Comparison of ENCODE assay signal across 7 mouse cellular contexts in the genomic region with DNA sequence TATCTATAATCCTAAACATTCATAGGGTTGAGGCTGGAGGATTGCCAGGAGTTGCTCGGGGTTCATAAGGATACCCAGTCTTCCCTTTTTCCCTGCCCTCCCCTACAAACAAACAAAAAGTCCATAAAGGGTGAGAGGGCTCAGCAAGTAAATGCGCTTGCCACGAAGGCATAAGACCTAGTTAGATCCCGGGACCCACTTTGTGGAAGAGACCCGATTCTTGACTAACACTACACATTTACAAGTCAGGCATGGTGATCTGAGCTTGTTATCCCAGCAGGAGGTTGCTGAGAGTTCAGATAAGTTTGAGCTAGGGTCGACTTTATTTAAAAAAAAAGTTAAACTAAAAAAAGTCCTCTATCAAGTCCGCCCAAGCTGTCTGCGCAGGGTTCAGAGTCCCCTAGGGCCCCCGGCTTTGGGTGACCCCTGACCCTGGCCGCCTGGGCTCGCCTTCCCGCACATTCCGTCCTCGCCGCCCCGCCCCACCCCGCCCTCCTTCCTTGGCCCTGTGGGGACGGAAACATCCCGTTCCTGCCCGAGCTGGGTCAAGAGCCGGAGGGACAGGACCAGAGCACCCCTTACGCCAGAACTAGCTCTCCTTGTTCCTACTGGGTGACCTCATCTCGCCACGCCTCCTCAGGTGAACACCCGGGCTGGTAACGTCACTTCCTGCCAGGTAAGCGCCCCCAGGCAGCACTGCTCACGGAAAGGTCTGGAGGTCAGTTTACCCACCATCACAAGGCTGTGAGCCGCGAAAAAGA. TPM values are rescaled to one million over a fixed set of nuclear protein-coding genes. Genes with fewer than 3 reads are reported as not detected.
DNase-seq lines count a peak whose midpoint lies in the region; ATAC-seq lines count a peak whose summit lies in the region.

No protein-coding gene starts in this region.

- H3K4me1 ChIP-seq in embryonic facial prominence, embryonic 11.5 days (ENCODE audit: control insufficient read depth, insufficient read depth, low read length) = peaks cover 14% of the 10 kb centered on the region
- H3K4me1 ChIP-seq in heart, embryonic 15.5 days (replicated peaks) = peaks cover 50% of the 10 kb centered on the region
- H3K4me1 ChIP-seq in stomach, embryonic 14.5 days (ENCODE audit: control insufficient read depth, insufficient read depth, low read length) = peaks cover 38% of the 10 kb centered on the region

- no peaks in the 10 kb centered on the region for H3K36me3 ChIP-seq in embryonic facial prominence, embryonic 11.5 days (replicated peaks; ENCODE audit: control insufficient read depth, insufficient read depth, low read depth, low read length)
- H3K36me3 ChIP-seq in heart, embryonic 15.5 days = no peaks in the 10 kb centered on the region
- H3K36me3 ChIP-seq in stomach, embryonic 14.5 days (ENCODE audit: control insufficient read depth, insufficient read depth, low read length) = peaks cover 7% of the 10 kb centered on the region; the same call in 1 of the 2 replicates

- 2% methylated on average over 30 of the region's 30 CpGs for WGBS in embryonic facial prominence, embryonic 11.5 days
- WGBS in heart, embryonic 15.5 days = 4% methylated on average over 30 of the region's 30 CpGs
- WGBS in stomach, embryonic 14.5 days = 2% methylated on average over 30 of the region's 30 CpGs

- H3K27me3 ChIP-seq in embryonic facial prominence, embryonic 11.5 days (ENCODE audit: control insufficient read depth, insufficient read depth, low read length) = no peaks in the 10 kb centered on the region
- no peaks in the 10 kb centered on the region for H3K27me3 ChIP-seq in heart, embryonic 15.5 days
- H3K27me3 ChIP-seq in stomach, embryonic 14.5 days (ENCODE audit: control insufficient read depth, insufficient read depth, low read length) = no peaks in the 10 kb centered on the region

- H3K4me2 ChIP-seq in embryonic facial prominence, embryonic 11.5 days (ENCODE audit: low read depth, low read length) = peak overlapping the region; percentile 69
- peak overlapping the region; percentile 84 for H3K4me2 ChIP-seq in heart, embryonic 15.5 days
- H3K4me2 ChIP-seq in stomach, embryonic 14.5 days (replicated peaks; ENCODE audit: low read depth, low read length) = peak overlapping the region; percentile 91

- H3K9ac ChIP-seq in embryonic facial prominence, embryonic 11.5 days (replicated peaks; ENCODE audit: low read length) = peak overlapping the region; percentile 64
- peak overlapping the region; percentile 65 for H3K9ac ChIP-seq in heart, embryonic 15.5 days
- peak overlapping the region; percentile 45 for H3K9ac ChIP-seq in stomach, embryonic 14.5 days (replicated peaks; ENCODE audit: low read depth, low read length)

- DNase-seq in R1 (ENCODE audit: low read depth, low spot score) = peak; percentile 86
- DNase-seq in embryonic facial prominence, embryonic 11.5 days (ENCODE audit: low spot score) = peak; percentile 75
- peak; percentile 91 to 99 for DNase-seq in kidney, postnatal 25 days
- DNase-seq in mesoderm, embryonic 11.5 days (ENCODE audit: low read depth, low spot score) = peak; percentile 39
- no peak for DNase-seq in right cerebral cortex, postnatal 14 days

- no peaks in the 10 kb centered on the region for H3K9me3 ChIP-seq in embryonic facial prominence, embryonic 11.5 days (replicated peaks; ENCODE audit: control insufficient read depth, low read length)
- H3K9me3 ChIP-seq in heart, embryonic 15.5 days (replicated peaks) = no peaks in the 10 kb centered on the region
- H3K9me3 ChIP-seq in stomach, embryonic 14.5 days (ENCODE audit: control insufficient read depth, low read depth, low read length) = no peaks in the 10 kb centered on the region

- no peak for ATAC-seq in embryonic facial prominence, embryonic 11.5 days (replicated peaks; ENCODE audit: insufficient number of reproducible peaks, low FRiP score, low TSS enrichment, low read depth)
- no peak for ATAC-seq in heart, embryonic 15.5 days (replicated peaks; ENCODE audit: insufficient number of reproducible peaks, insufficient read depth, low FRiP score, low read depth)
- ATAC-seq in stomach, embryonic 14.5 days (ENCODE audit: insufficient number of reproducible peaks, insufficient read depth, low FRiP score, low read depth) = peak; percentile 5; the same call in 1 of the 2 replicates

- peak overlapping the region; percentile 96 for H3K27ac ChIP-seq in embryonic facial prominence, embryonic 11.5 days (replicated peaks; ENCODE audit: low read depth, low read length)
- H3K27ac ChIP-seq in heart, embryonic 15.5 days = peak overlapping the region; percentile 98
- H3K27ac ChIP-seq in stomach, embryonic 14.5 days (ENCODE audit: low read length) = peak overlapping the region; percentile 99

- H3K4me3 ChIP-seq in embryonic facial prominence, embryonic 11.5 days (ENCODE audit: low read depth, low read length) = peak overlapping the region; percentile 33
- peak overlapping the region; percentile 79 for H3K4me3 ChIP-seq in heart, embryonic 15.5 days
- H3K4me3 ChIP-seq in stomach, embryonic 14.5 days (ENCODE audit: low read depth, low read length) = peak overlapping the region; percentile 84

RNA-seq across cellular contexts. Expression of a gene that starts 3.8 kb away (rescaled TPM):
- polyA plus RNA-seq in embryonic facial prominence, embryonic 11.5 days (2014; fragmentation: Nextera tagmentation; extraction: Ambion mirVana) = 38.8 and 50.0 TPM in 2 replicates
- 34.3 and 46.7 TPM in 2 replicates for polyA plus RNA-seq in heart, embryonic 15.5 days (2015; fragmentation: Nextera tagmentation; extraction: Ambion mirVana)
- 63.4 and 70.7 TPM in 2 replicates for polyA plus RNA-seq in stomach, embryonic 14.5 days (2014; fragmentation: Nextera tagmentation; extraction: Ambion mirVana)

RNA-seq across cellular contexts. Expression of a gene that starts 3.9 kb away (rescaled TPM):
- polyA plus RNA-seq in embryonic facial prominence, embryonic 11.5 days (2014; fragmentation: Nextera tagmentation; extraction: Ambion mirVana) = 4.7 and 5.5 TPM in 2 replicates
- polyA plus RNA-seq in heart, embryonic 15.5 days (2015; fragmentation: Nextera tagmentation; extraction: Ambion mirVana) = 13.6 and 14.7 TPM in 2 replicates
- polyA plus RNA-seq in stomach, embryonic 14.5 days (2014; fragmentation: Nextera tagmentation; extraction: Ambion mirVana) = 15.5 and 17.6 TPM in 2 replicates

RNA-seq across cellular contexts. Expression of a gene that starts 16.3 kb away (rescaled TPM):
- polyA plus RNA-seq in embryonic facial prominence, embryonic 11.5 days (2014; fragmentation: Nextera tagmentation; extraction: Ambion mirVana) = 50.1 and 50.6 TPM in 2 replicates
- polyA plus RNA-seq in heart, embryonic 15.5 days (2015; fragmentation: Nextera tagmentation; extraction: Ambion mirVana) = 42.0 and 45.7 TPM in 2 replicates
- 47.1 and 51.1 TPM in 2 replicates for polyA plus RNA-seq in stomach, embryonic 14.5 days (2014; fragmentation: Nextera tagmentation; extraction: Ambion mirVana)

RNA-seq across cellular contexts. Expression of a gene that starts 16.6 kb away (rescaled TPM):
- 80.0 and 81.4 TPM in 2 replicates for polyA plus RNA-seq in embryonic facial prominence, embryonic 11.5 days (2014; fragmentation: Nextera tagmentation; extraction: Ambion mirVana)
- 66.8 and 73.0 TPM in 2 replicates for polyA plus RNA-seq in heart, embryonic 15.5 days (2015; fragmentation: Nextera tagmentation; extraction: Ambion mirVana)
- polyA plus RNA-seq in stomach, embryonic 14.5 days (2014; fragmentation: Nextera tagmentation; extraction: Ambion mirVana) = 67.3 and 73.2 TPM in 2 replicates

RNA-seq across cellular contexts. Expression of a gene that starts 25.7 kb away (rescaled TPM):
- 988 and 991 TPM in 2 replicates for polyA plus RNA-seq in embryonic facial prominence, embryonic 11.5 days (2014; fragmentation: Nextera tagmentation; extraction: Ambion mirVana)
- polyA plus RNA-seq in heart, embryonic 15.5 days (2015; fragmentation: Nextera tagmentation; extraction: Ambion mirVana) = 534 and 573 TPM in 2 replicates
- polyA plus RNA-seq in stomach, embryonic 14.5 days (2014; fragmentation: Nextera tagmentation; extraction: Ambion mirVana) = 1,258 and 1,269 TPM in 2 replicates

Comparison
In these comparisons a context has a peak if more than half of its experiments do, and no peak if none do; other contexts are left out.
1. H3K4me3 ChIP-seq: peak in every context shown above with its lines; median percentile 84 in stomach, embryonic 14.5 days; 79 in heart, embryonic 15.5 days; 33 in embryonic facial prominence, embryonic 11.5 days.